Mouse (Mus musculus) limb, embryonic 11.5 days (tissue): ENCODE results near the gene Adam19. TPM values are rescaled to one million over a fixed set of nuclear protein-coding genes. Genes with fewer than 3 reads are reported as not detected.

ENCODE experiments used
- ATAC-seq: fragments of 200-750 bp; cut with Nextera tagmentation; 2 replicates; pipeline ENCODE4 v1.8.0; 2017; ENCODE audit warnings: low read depth; ENCODE audit not compliant: insufficient number of reproducible peaks, low FRiP score, low TSS enrichment
- DNase-seq: peaks from one replicate; pipeline ENCODE4 v3.0.0-alpha.2; 2015; ENCODE audit warnings: low spot score
- H3K27ac ChIP-seq: fragments of 300-500 bp; sonication (generic); replicated peaks from 2 replicates; pipeline ENCODE4 v1.5.1; 2014; ENCODE audit warnings: low read depth, mild to moderate bottlenecking, low read length
- H3K27me3 ChIP-seq: fragments of 300-500 bp; sonication (generic); 2 replicates; pipeline ENCODE4 v1.6.1; 2014; ENCODE audit warnings: mild to moderate bottlenecking, low read length, mixed read lengths; ENCODE audit not compliant: control insufficient read depth, insufficient read depth
- H3K36me3 ChIP-seq: fragments of 300-500 bp; sonication (generic); 2 replicates; pipeline ENCODE4 v1.6.1; 2014; ENCODE audit warnings: mild to moderate bottlenecking, low read length, moderate library complexity, mixed read lengths; ENCODE audit not compliant: control insufficient read depth, insufficient read depth
- H3K4me1 ChIP-seq: fragments of 300-500 bp; sonication (generic); 2 replicates; pipeline ENCODE4 v1.6.1; 2014; ENCODE audit warnings: low read length, mixed read lengths; ENCODE audit not compliant: control insufficient read depth, insufficient read depth
- H3K4me2 ChIP-seq: fragments of 300-500 bp; sonication (generic); 2 replicates; pipeline ENCODE4 v1.6.1; 2014; ENCODE audit warnings: low read depth, mild to moderate bottlenecking, moderate library complexity; ENCODE audit not compliant: severe bottlenecking
- H3K4me3 ChIP-seq: fragments of 300-500 bp; sonication (generic); 2 replicates; pipeline ENCODE4 v1.5.1; 2014; ENCODE audit warnings: low read depth, low read length
- H3K9ac ChIP-seq: fragments of 300-500 bp; sonication (generic); 2 replicates; pipeline ENCODE4 v1.6.1; 2014; ENCODE audit warnings: mild to moderate bottlenecking, low read length
- H3K9me3 ChIP-seq: fragments of 300-500 bp; sonication (generic); 2 replicates; pipeline ENCODE4 v1.6.1; 2016; ENCODE audit warnings: low read length; ENCODE audit not compliant: control insufficient read depth
- WGBS: fragments of 180-500 bp; shearing (Covaris S2); extraction: QIAGEN DNeasy Blood & Tissue Kit; methylation state at CpG from one replicate; pipeline ENCODE4 v1.1.7; 2014; 5-methylcytosine and 5-hydroxymethylcytosine counted together
- polyA plus RNA-seq: library from polyadenylated mRNA; unstranded; fragments of >200 nt; fragmentation: Nextera tagmentation; extraction: Ambion mirVana; gene quantifications from 2 replicates; pipeline ENCODE4 v1.2.1, GENCODE M21; 2014

Gene Adam19
- polyA plus RNA-seq, 1 experiment from 2014 or later, result 11.0 TPM

DNA sequence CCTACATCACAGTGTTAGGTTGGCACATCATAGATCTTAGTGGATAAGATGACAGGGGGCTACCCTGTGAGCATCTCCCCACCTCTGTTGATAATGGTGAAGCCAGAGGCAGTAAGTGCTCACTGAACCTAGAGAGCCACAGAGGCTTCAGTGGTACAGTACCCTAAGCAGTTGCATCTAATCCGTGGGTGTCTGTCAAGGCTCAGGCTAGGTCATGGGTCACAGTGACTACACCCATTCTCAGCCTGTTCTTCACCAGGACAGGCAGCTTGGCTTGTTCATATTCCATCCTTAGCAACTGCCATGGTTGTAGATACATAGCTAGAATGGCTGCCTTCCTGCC, 55.1 kb downstream of the Adam19 start:
- Histone ChIP-seq H3K27me3 (no peaks in the 10 kb centered on the region), H3K36me3 (no peaks in the 10 kb centered on the region; the same call in 1 of the 2 replicates), H3K27ac (no peak overlapping the region), H3K4me2 (no peak overlapping the region), H3K9ac (no peak overlapping the region), H3K4me3 (no peak overlapping the region), H3K4me1 (no peaks in the 10 kb centered on the region), H3K9me3 (no peaks in the 10 kb centered on the region; the same call in 1 of the 2 replicates)
- no peak for ATAC-seq
- DNase-seq, result no peak
- 70% methylated on average over 1 of the region's 1 CpGs for WGBS

DNA sequence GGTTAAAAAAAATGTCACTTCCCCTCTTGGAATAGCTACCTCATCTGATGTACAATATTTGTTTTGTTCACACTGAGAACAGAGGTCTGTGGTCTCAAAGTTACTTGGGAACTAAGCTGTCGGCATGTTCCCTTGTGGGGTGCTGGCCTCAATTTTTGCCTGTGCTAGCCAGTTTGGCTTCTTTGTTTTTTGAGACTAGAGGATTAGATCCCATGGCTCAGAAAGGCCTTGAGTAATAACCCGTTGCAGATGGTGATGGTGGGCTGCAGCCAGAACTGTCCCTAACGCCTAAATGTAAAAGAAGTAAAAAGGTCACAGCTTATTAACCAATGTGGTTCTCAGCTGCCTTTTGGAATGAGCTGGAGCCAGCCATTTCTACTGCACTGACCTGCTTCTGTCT, 57.4 kb downstream of the Adam19 start:
- DNase-seq (no peak), ATAC-seq (no peak)
- Histone ChIP-seq H3K4me2 (no peak overlapping the region), H3K27ac (no peak overlapping the region), H3K27me3 (no peaks in the 10 kb centered on the region), H3K9me3 (no peaks in the 10 kb centered on the region), H3K4me1 (no peaks in the 10 kb centered on the region), H3K36me3 (no peaks in the 10 kb centered on the region; the same call in 1 of the 2 replicates), H3K9ac (no peak overlapping the region), H3K4me3 (no peak overlapping the region)
- WGBS, result 75% methylated on average over 3 of the region's 3 CpGs

DNA sequence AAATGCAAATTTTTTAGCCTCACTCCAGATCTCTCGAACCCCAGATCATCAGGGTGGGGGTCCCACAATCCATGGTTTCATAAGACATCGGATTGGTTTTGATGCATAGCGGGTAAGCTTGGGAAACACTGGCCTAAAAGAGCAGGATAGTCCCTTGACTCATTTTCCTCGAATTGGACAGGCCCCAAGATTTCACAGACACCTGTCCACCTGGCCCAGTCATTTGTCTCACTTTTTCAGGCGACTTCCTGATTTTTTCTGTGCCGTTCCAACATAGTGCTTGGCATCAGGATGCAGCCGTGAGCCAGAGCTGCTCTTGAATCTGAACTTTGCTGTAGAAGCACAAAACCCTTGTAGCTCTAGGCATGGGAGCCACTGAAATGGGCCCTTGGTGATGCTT, 58.4 kb downstream of the Adam19 start:
- DNase-seq, result no peak
- Histone ChIP-seq H3K27ac (no peak overlapping the region), H3K4me1 (no peaks in the 10 kb centered on the region), H3K27me3 (no peaks in the 10 kb centered on the region), H3K36me3 (no peaks in the 10 kb centered on the region; the same call in 1 of the 2 replicates), H3K4me3 (no peak overlapping the region), H3K4me2 (no peak overlapping the region), H3K9ac (no peak overlapping the region), H3K9me3 (no peaks in the 10 kb centered on the region)
- WGBS, result 90% methylated on average over 7 of the region's 7 CpGs
- ATAC-seq, result no peak

DNA sequence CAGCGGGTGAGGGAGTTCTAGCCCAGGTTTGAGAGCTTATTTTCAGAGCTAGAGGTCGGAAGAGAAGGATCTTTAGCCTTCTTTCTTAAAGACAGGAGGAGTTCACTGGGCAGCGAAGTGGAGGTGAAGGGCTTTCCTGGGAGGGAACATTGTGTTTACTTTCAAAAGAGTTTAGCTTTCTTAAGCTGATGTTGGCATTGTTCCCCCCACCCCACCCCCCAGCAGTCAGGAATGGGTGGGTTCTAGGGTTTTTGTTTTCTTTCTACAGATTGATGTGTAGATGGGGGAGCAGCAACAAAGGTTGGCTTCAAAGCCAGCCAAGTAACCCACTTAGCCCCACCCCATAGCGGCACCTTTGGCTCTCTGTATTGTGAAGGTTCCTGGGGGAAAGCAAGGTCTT, 59.2 kb downstream of the Adam19 start:
- Histone ChIP-seq H3K4me1 (0 out of 2 replicates have a peak, but pooled peaks cover 5% of the 10 kb centered on the region), H3K9me3 (no peaks in the 10 kb centered on the region), H3K27me3 (no peaks in the 10 kb centered on the region), H3K27ac (no peak overlapping the region), H3K4me2 (no peak overlapping the region), H3K9ac (no peak overlapping the region), H3K4me3 (no peak overlapping the region), H3K36me3 (no peaks in the 10 kb centered on the region; the same call in 1 of the 2 replicates)
- DNase-seq (no peak), ATAC-seq (no peak)
- 80% methylated on average over 4 of the region's 4 CpGs for whole genome bisulfite sequencing

DNA sequence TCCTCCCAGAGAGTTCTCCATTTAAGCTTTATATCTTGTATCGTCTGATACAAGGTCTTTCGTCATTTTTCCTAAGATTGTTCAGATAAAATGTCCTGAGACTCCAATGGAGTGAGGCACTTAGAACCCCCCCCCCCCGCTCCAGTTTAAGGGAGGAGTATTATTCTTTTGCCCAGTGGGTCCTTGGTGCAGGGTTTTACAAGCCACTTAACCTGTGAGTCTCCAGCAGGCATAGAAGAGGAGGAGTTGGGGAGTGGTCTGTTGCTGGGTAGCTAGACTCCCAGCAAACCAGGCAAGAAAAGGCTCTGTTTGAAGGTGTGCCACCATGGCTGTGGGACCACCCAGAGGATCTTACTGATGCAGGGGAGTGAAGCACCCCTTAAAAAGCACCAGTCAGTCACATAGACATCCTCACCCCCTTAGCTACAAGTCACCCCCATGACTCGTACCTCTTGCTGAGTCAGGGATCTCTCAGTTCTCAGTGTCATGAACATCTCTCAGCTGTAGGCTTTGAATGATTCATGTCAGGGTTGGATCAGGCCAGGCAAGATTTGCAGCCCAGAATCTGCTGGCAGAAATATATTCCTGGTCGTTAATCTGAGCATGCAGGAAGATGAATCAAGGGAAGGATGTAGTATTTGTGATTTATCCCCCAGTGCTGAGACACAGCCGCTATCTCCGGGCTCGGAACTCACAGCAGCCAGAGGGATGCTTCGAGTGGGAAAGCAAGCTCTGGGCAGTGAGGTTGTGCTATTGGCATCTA, 59.8 kb downstream of the Adam19 start:
- no peaks in the 10 kb centered on the region for H3K9me3 ChIP-seq
- 88% methylated on average over 9 of the region's 9 CpGs for WGBS
- 0 out of 2 replicates have a peak, but pooled peaks cover 5% of the 10 kb centered on the region for H3K4me1 ChIP-seq
- H3K27me3 ChIP-seq, result no peaks in the 10 kb centered on the region
- no peak overlapping the region for H3K4me3 ChIP-seq
- DNase-seq, result no peak
- H3K36me3 ChIP-seq, result no peaks in the 10 kb centered on the region; the same call in 1 of the 2 replicates
- no peak overlapping the region for H3K4me2 ChIP-seq
- no peak overlapping the region for H3K9ac ChIP-seq
- ATAC-seq, result no peak
- no peak overlapping the region for H3K27ac ChIP-seq

DNA sequence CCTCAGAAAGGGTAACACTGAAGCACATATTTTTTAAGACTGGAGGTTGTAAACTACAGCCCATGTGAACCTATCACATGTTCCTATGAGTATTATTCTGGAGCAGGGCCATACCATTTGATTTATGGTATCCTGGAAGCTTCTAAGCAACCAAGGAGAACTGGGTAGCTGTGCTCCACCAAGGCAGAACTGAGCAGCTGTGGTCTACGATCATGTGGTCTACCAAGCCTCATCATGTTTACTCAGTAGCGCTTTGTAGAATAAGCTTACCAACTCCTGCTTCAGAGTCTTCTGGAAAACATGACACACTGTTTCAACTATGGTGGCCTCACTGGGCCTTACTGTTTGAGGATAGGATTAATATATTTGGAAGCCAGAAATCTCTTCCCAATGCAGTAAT, 60.7 kb downstream of the Adam19 start:
- no peak overlapping the region for H3K9ac ChIP-seq
- H3K4me2 ChIP-seq, result no peak overlapping the region
- 86% methylated on average over 2 of the region's 2 CpGs for WGBS
- H3K27ac ChIP-seq, result no peak overlapping the region
- no peak overlapping the region for H3K4me3 ChIP-seq
- DNase-seq (no peak), ATAC-seq (no peak)
- no peaks in the 10 kb centered on the region for H3K36me3 ChIP-seq
- H3K4me1 ChIP-seq, result peaks cover 5% of the 10 kb centered on the region; the same call in 1 of the 2 replicates
- H3K27me3 ChIP-seq, result no peaks in the 10 kb centered on the region
- H3K9me3 ChIP-seq, result no peaks in the 10 kb centered on the region

DNA sequence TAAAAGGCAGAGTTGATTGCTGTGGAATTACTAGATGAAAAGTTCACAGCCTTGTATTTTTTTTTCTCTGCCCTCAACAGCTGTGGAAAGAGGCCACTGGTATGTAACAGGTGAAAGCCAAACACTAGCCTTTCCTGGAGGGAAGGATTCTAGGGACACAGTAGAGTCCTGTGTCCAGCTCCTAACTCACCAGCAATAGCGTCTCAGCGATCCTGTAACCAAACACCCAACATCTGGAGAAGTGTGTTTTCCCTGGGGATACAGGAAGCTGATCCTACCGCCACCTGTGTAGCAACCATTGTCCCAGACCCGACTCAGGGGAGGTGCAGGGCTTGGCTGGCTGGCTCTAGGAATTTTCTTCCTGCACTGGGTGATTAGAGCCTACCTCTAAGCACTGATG, 63.8 kb downstream of the Adam19 start:
- Histone ChIP-seq H3K27me3 (no peaks in the 10 kb centered on the region), H3K9me3 (no peaks in the 10 kb centered on the region), H3K4me1 (peaks cover 5% of the 10 kb centered on the region; the same call in 1 of the 2 replicates), H3K4me3 (no peak overlapping the region), H3K36me3 (no peaks in the 10 kb centered on the region), H3K4me2 (no peak overlapping the region), H3K9ac (no peak overlapping the region), H3K27ac (no peak overlapping the region)
- DNase-seq (peak; percentile 77), ATAC-seq (peak; percentile 83)
- 5% methylated on average over 4 of the region's 4 CpGs for WGBS

DNA sequence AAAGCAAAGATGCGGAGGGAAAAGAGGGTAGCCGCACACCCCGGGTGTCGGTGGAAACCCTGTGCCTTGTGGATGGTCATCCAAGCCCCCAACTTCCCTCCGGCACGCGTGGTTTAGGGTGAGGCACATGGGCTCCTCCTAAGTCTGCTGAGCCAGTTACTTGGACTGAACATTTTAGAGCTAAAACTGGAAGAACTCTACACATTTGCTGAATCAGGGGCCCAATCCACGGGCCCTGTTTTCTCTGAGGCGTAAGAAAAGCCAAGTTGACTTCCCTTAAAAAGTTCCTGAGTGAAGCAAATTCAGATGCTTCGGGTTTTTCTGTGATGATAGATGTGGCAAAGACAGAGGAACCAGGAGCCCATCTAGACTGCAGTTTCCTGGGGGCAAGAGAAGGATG, 64.3 kb downstream of the Adam19 start:
- H3K4me3 ChIP-seq, result no peak overlapping the region
- no peaks in the 10 kb centered on the region for H3K9me3 ChIP-seq
- peak; percentile 31; the same call in 1 of the 2 replicates for ATAC-seq
- H3K4me1 ChIP-seq, result peaks cover 5% of the 10 kb centered on the region; the same call in 1 of the 2 replicates
- 80% methylated on average over 10 of the region's 10 CpGs for WGBS
- no peak overlapping the region for H3K27ac ChIP-seq
- H3K27me3 ChIP-seq, result no peaks in the 10 kb centered on the region
- no peak for DNase-seq
- H3K4me2 ChIP-seq, result no peak overlapping the region
- no peak overlapping the region for H3K9ac ChIP-seq
- no peaks in the 10 kb centered on the region for H3K36me3 ChIP-seq
